Mouse (Mus musculus) CH12.LX (cell line): ENCODE measurements around the gene Sdf4. TPM values are rescaled to one million over a fixed set of nuclear protein-coding genes. Genes with fewer than 3 reads are reported as not detected.

Source experiments
- DNase-seq: peaks from one replicate; pipeline ENCODE4 v3.0.0-alpha.2; 2013; ENCODE audit errors: extremely low read depth
- H3K27ac ChIP-seq: 2 replicates; pipeline ENCODE4 v1.5.1; 2012; ENCODE audit warnings: low read depth, mild to moderate bottlenecking, control low read depth, moderate library complexity; ENCODE audit not compliant: insufficient read depth
- H3K27me3 ChIP-seq: replicated peaks from 2 replicates; pipeline ENCODE3; 2012; ENCODE audit warnings: inconsistent platforms
- H3K36me3 ChIP-seq, 2 experiments: replicated peaks in 1 of 2; 2 replicates each; pipeline versions ENCODE3 to v1.6.1; 2012; ENCODE audit warnings: inconsistent platforms in 1 of 2, low read length in 1 of 2, mild to moderate bottlenecking in 1 of 2, mixed read lengths in 1 of 2, moderate library complexity in 1 of 2; ENCODE audit not compliant: control insufficient read depth in 1 of 2, insufficient read depth in 1 of 2
- H3K4me1 ChIP-seq, 2 experiments: 2 replicates each; pipeline ENCODE4 v1.6.1; 2012; ENCODE audit warnings: inconsistent platforms in 1 of 2, moderate library complexity in 1 of 2; ENCODE audit not compliant: insufficient read depth in 2 of 2, control insufficient read depth in 1 of 2
- H3K4me2 ChIP-seq: 2 replicates; pipeline ENCODE4 v1.6.1; 2012; ENCODE audit warnings: low read depth, mild to moderate bottlenecking, control low read depth; ENCODE audit not compliant: poor library complexity, insufficient read depth, severe bottlenecking
- H3K4me3 ChIP-seq, 3 experiments: fragments of 150-350 bp in 1 of 3; sonication (generic) in 1 of 3; replicated peaks in 1 of 3; 2 replicates each; pipeline versions ENCODE3 to v1.5.1; 2011 to 2012; ENCODE audit warnings: low read depth in 2 of 3, low read length in 2 of 3, mild to moderate bottlenecking in 2 of 3, moderate library complexity in 2 of 3, control low read depth in 1 of 3, improper control_type of control experiment in 1 of 3, inconsistent platforms in 1 of 3, mixed read lengths in 1 of 3; ENCODE audit not compliant: poor library complexity in 1 of 3
- H3K79me2 ChIP-seq: replicated peaks from 2 replicates; pipeline ENCODE4 v1.6.1; 2012; ENCODE audit warnings: mild to moderate bottlenecking, moderate library complexity; ENCODE audit not compliant: control insufficient read depth, poor library complexity, insufficient read depth, severe bottlenecking; ENCODE audit errors: extremely low read depth
- H3K9ac ChIP-seq: 2 replicates; pipeline ENCODE4 v1.6.1; 2012; ENCODE audit warnings: low read depth, mild to moderate bottlenecking, control low read depth, moderate library complexity; ENCODE audit not compliant: insufficient read depth
- H3K9me3 ChIP-seq: replicated peaks from 2 replicates; pipeline ENCODE3; 2012; ENCODE audit warnings: low read length, inconsistent platforms, mixed read lengths
- CTCF ChIP-seq, 2 experiments: IDR thresholded peaks in 1 of 2; conservative IDR thresholded peaks in 1 of 2; 2 replicates each; pipeline ENCODE4 v1.5.1; 2011 to 2012; ENCODE audit warnings: low read depth in 2 of 2, low read length in 2 of 2, improper control_type of control experiment in 1 of 2, inconsistent platforms in 1 of 2, mild to moderate bottlenecking in 1 of 2, moderate library complexity in 1 of 2
- GABPA ChIP-seq: IDR thresholded peaks from 2 replicates; pipeline ENCODE4 v1.6.1; 2012; ENCODE audit warnings: low read depth, low read length, improper control_type of control experiment, inconsistent platforms; ENCODE audit not compliant: insufficient replicate concordance
- MAFK ChIP-seq: IDR thresholded peaks from 2 replicates; pipeline ENCODE4 v1.6.1; 2011; ENCODE audit warnings: low read length, improper control_type of control experiment; ENCODE audit not compliant: insufficient replicate concordance
- MAZ ChIP-seq: IDR thresholded peaks from 2 replicates; pipeline ENCODE4 v1.6.1; 2012; ENCODE audit warnings: low read depth, mild to moderate bottlenecking, inconsistent platforms, low read length, improper control_type of control experiment, moderate library complexity
- MEF2A ChIP-seq: IDR thresholded peaks from 2 replicates; pipeline ENCODE4 v1.6.1; 2014; ENCODE audit warnings: low read depth, mild to moderate bottlenecking, inconsistent platforms, low read length, improper control_type of control experiment, borderline replicate concordance
- NRF1 ChIP-seq: IDR thresholded peaks from 2 replicates; pipeline ENCODE4 v1.6.1; 2014; ENCODE audit warnings: low read depth, mild to moderate bottlenecking, inconsistent platforms, low read length, improper control_type of control experiment, moderate library complexity
- PAX5 ChIP-seq: IDR thresholded peaks from 2 replicates; pipeline ENCODE4 v1.6.1; 2012; ENCODE audit warnings: low read length, inconsistent platforms, mixed read lengths
- RCOR1 ChIP-seq: conservative IDR thresholded peaks from 2 replicates; pipeline ENCODE4 v1.6.1; 2012; ENCODE audit warnings: low read depth, mild to moderate bottlenecking, inconsistent platforms, low read length, improper control_type of control experiment
- SIN3A ChIP-seq: IDR thresholded peaks from 2 replicates; pipeline ENCODE4 v1.6.1; 2012; ENCODE audit warnings: low read length, improper control_type of control experiment, inconsistent platforms
- TBP ChIP-seq: conservative IDR thresholded peaks from 2 replicates; pipeline ENCODE4 v1.6.1; 2011; ENCODE audit warnings: low read depth, low read length, improper control_type of control experiment
- TCF12 ChIP-seq: IDR thresholded peaks from 2 replicates; pipeline ENCODE4 v1.6.1; 2014; ENCODE audit warnings: low read depth, mild to moderate bottlenecking, inconsistent platforms, low read length, improper control_type of control experiment
- UBTF ChIP-seq: IDR thresholded peaks from 2 replicates; pipeline ENCODE4 v1.6.1; 2012; ENCODE audit warnings: low read depth, mild to moderate bottlenecking, inconsistent platforms, low read length, improper control_type of control experiment, moderate library complexity
- USF1 ChIP-seq: IDR thresholded peaks from 2 replicates; pipeline ENCODE4 v1.6.1; 2014; ENCODE audit warnings: low read depth, mild to moderate bottlenecking, inconsistent platforms, low read length, improper control_type of control experiment
- ZMIZ1 ChIP-seq: IDR thresholded peaks from 2 replicates; pipeline ENCODE4 v1.6.1; 2012; ENCODE audit warnings: low read depth, mild to moderate bottlenecking, inconsistent platforms, low read length, improper control_type of control experiment
- dilution Hi-C: fragments of 300-500 bp; cut with MboI; formaldehyde crosslinking; loops from 2 replicates; pipeline ENCODE4 v1.14.3; 2020; ENCODE audit warnings: low sequenced_read_pairs; ENCODE audit not compliant: extremely low pct_unique_long_range_greater_than_20kb, extremely low pct_ligation_motif_present
- in situ Hi-C: fragments of 300-500 bp; cut with MboI; formaldehyde crosslinking; loops from 3 replicates; pipeline ENCODE4 v1.14.3; 2019; ENCODE audit warnings: low sequenced_read_pairs, low pct_ligation_motif_present, low pct_unique_long_range_greater_than_20kb, mixed read lengths
- polyA plus RNA-seq: library from polyadenylated mRNA; unstranded; fragments of >175 nt; gene quantifications from 2 replicates; pipeline ENCODE4 v1.2.1, GENCODE M21; 2012; ENCODE audit warnings: low read depth; ENCODE audit not compliant: insufficient read length
- total RNA-seq, 2 experiments: library from RNA; depleted of rRNA; stranded (reverse); fragments of 300-350 nt in 1 of 2; fragments of >200 nt in 1 of 2; gene quantifications; 2 replicates each; pipeline ENCODE4 v1.2.3; 2012 to 2014

The Sdf4 gene
- total and polyA plus RNA-seq, 3 experiments = 167 to 211 (median 210) TPM

GRCm38 (mm10) chr4:156034301-156034700 is 41.6 kb downstream of the Sdf4 start:
- Histone ChIP-seq H3K36me3 (peaks cover 7 to 13% of the 10 kb centered on the region in 2 experiments), H3K79me2 (no peaks in the 10 kb centered on the region), H3K9ac (no peak overlapping the region), H3K27me3 (no peaks in the 10 kb centered on the region), H3K4me3 (no peak overlapping the region), H3K4me1 (peaks cover 23 to 36% of the 10 kb centered on the region in 2 experiments), H3K9me3 (no peaks in the 10 kb centered on the region), H3K27ac (no peak overlapping the region), H3K4me2 (no peak overlapping the region)
- no peak for TF ChIP-seq MAFK
- dilution Hi-C loops (no loop called here), in situ Hi-C loops (loop anchor here (5.0 kb wide), 2 partner anchors 52 to 58 kb away; no protein-coding TSS in a partner anchor)
- no peak for DNase-seq

GRCm38 (mm10) chr4:156034901-156035300 is 42.2 kb downstream of the Sdf4 start:
- H3K27me3 ChIP-seq = no peaks in the 10 kb centered on the region
- no peak for DNase-seq
- peaks cover 21 to 32% of the 10 kb centered on the region in 2 experiments for H3K4me1 ChIP-seq
- peaks cover 2 to 8% of the 10 kb centered on the region in 2 experiments for H3K36me3 ChIP-seq
- no peaks in the 10 kb centered on the region for H3K9me3 ChIP-seq
- H3K4me3 ChIP-seq = no peak overlapping the region
- in situ Hi-C loops = loop anchor here (5.0 kb wide), 2 partner anchors 53 to 57 kb away; no protein-coding TSS in a partner anchor
- no peak for TF ChIP-seq MEF2A
- TF ChIP-seq RCOR1 = no peak
- no peak for TF ChIP-seq TCF12
- TF ChIP-seq CTCF (conservative IDR thresholded peaks at IDR 0.05 in 1 of 2, IDR thresholded peaks at IDR 0.05 in 1 of 2; ENCODE audit: low read depth in 2 of 2, low read length in 2 of 2) = no peak
- no peak for TF ChIP-seq SIN3A
- TF ChIP-seq USF1 = no peak
- no peak for TF ChIP-seq GABPA
- TF ChIP-seq PAX5 = no peak
- TF ChIP-seq ZMIZ1 = no peak
- no peak for TF ChIP-seq MAFK
- no peak for TF ChIP-seq TBP
- TF ChIP-seq NRF1 = no peak
- no peak for TF ChIP-seq MAZ
- no peak for TF ChIP-seq UBTF
- TF ChIP-seq, all 38 proteins: peak for 0
- no peaks in the 10 kb centered on the region for H3K79me2 ChIP-seq
- no peak overlapping the region for H3K27ac ChIP-seq
- no peak overlapping the region for H3K9ac ChIP-seq
- H3K4me2 ChIP-seq = no peak overlapping the region
- dilution Hi-C loops = no loop called here
